Mouse (Mus musculus): ENCODE measurements at regions not wholly inside any gene's neighbourhood (a gene's known extent, or its start where the extent isn't known, plus 50 kb on each side); places are given as distances from the start of the nearest gene placed in this dataset.

- TF ChIP-seq CTCF (IDR thresholded peaks at IDR 0.05; ENCODE audit: insufficient read depth, low read length) (no peak), POLR2A (IDR thresholded peaks at IDR 0.05; ENCODE audit: borderline replicate concordance, extremely low read depth, low read depth, low read length) (no peak)
These were observed 256.7 kb downstream of the Mef2c start for GRCm38 (mm10) chr13:83760387-83761170.
